Mouse (Mus musculus) C2C12 (cell line): ENCODE measurements at regions not wholly inside any gene's neighbourhood (a gene's known extent, or its start where the extent isn't known, plus 50 kb on each side); places are given as distances from the start of the nearest gene placed in this dataset.

Experiments used
- H3K27me3 ChIP-seq: one replicate; pipeline ENCODE4 v1.6.1; 2011; ENCODE audit not compliant: control insufficient read depth, insufficient read depth, insufficient read length
- H3K36me3 ChIP-seq: one replicate; pipeline ENCODE4 v1.6.1; 2011; ENCODE audit not compliant: control insufficient read depth, insufficient read depth
- H3K4me3 ChIP-seq: one replicate; pipeline ENCODE4 v1.5.1; 2011; ENCODE audit warnings: mild to moderate bottlenecking, control low read depth; ENCODE audit not compliant: poor library complexity, insufficient read depth, severe bottlenecking
- H3K79me2 ChIP-seq: one replicate; pipeline ENCODE4 v1.6.1; 2011; ENCODE audit not compliant: control insufficient read depth, insufficient read depth
- H3K79me3 ChIP-seq: one replicate; pipeline ENCODE4 v1.6.1; 2011; ENCODE audit warnings: low read depth, control low read depth
- H3ac ChIP-seq: one replicate; pipeline ENCODE3; 2011; ENCODE audit warnings: low read depth; ENCODE audit not compliant: control insufficient read depth, insufficient read length
- CEBPB ChIP-seq: IDR thresholded peaks from one replicate; pipeline ENCODE4 v1.6.1; 2011; ENCODE audit warnings: low read depth, mild to moderate bottlenecking, control low read depth, moderate library complexity
- CTCF ChIP-seq: IDR thresholded peaks from one replicate; pipeline ENCODE4 v1.5.1; 2011; ENCODE audit not compliant: control insufficient read depth, insufficient read depth, insufficient read length
- FOSL1 ChIP-seq: IDR thresholded peaks from one replicate; pipeline ENCODE4 v1.8.0; 2011; ENCODE audit warnings: mild to moderate bottlenecking, low read length; ENCODE audit not compliant: poor library complexity, insufficient read depth, severe bottlenecking
- MAX ChIP-seq: IDR thresholded peaks from one replicate; pipeline ENCODE4 v1.6.1; 2011; ENCODE audit warnings: mild to moderate bottlenecking, control low read depth
- MYOD1 ChIP-seq: IDR thresholded peaks from one replicate; pipeline ENCODE4 v1.6.1; 2011; ENCODE audit warnings: low read depth; ENCODE audit not compliant: control insufficient read depth, insufficient read length
- MYOG ChIP-seq: IDR thresholded peaks from one replicate; pipeline ENCODE4 v1.6.1; 2011; ENCODE audit not compliant: control insufficient read depth, insufficient read length; ENCODE audit errors: extremely low read depth
- USF1 ChIP-seq: IDR thresholded peaks from one replicate; pipeline ENCODE4 v1.6.1; 2011; ENCODE audit warnings: low read depth, mild to moderate bottlenecking, control low read depth, moderate library complexity

GRCm38 (mm10) chr15:37166744-37167143 is 159.2 kb upstream of the Zfp706 start:
- Histone ChIP-seq H3K79me2 (no peaks in the 10 kb centered on the region), H3K79me3 (no peaks in the 10 kb centered on the region), H3K27me3 (peaks cover 9% of the 10 kb centered on the region), H3K4me3 (no peak overlapping the region), H3K36me3 (no peaks in the 10 kb centered on the region), H3ac (no peak overlapping the region)
- TF ChIP-seq MYOG, result no peak
- TF ChIP-seq MAX, result no peak
- no peak for TF ChIP-seq CEBPB

- no peaks in the 10 kb centered on the region for H3K79me2 ChIP-seq
- no peaks in the 10 kb centered on the region for H3K79me3 ChIP-seq
- no peak overlapping the region for H3ac ChIP-seq
- no peak overlapping the region for H3K4me3 ChIP-seq
- H3K27me3 ChIP-seq, result peaks cover 9% of the 10 kb centered on the region
- no peaks in the 10 kb centered on the region for H3K36me3 ChIP-seq
- TF ChIP-seq FOSL1, result no peak
- no peak for TF ChIP-seq USF1
- TF ChIP-seq CTCF, result no peak
- no peak for TF ChIP-seq MYOG
Measured at GRCm38 (mm10) chr15:37165887-37166507, 158.4 kb upstream of the Zfp706 start.

- Histone ChIP-seq H3K36me3 (no peaks in the 10 kb centered on the region), H3K4me3 (no peak overlapping the region), H3K79me2 (no peaks in the 10 kb centered on the region), H3ac (no peak overlapping the region), H3K27me3 (peaks cover 9% of the 10 kb centered on the region), H3K79me3 (no peaks in the 10 kb centered on the region)
- TF ChIP-seq USF1, result no peak
- TF ChIP-seq MAX, result no peak
- TF ChIP-seq FOSL1, result no peak
- no peak for TF ChIP-seq CTCF
- TF ChIP-seq MYOD1, result no peak
- no peak for TF ChIP-seq MYOG
- TF ChIP-seq CEBPB, result no peak
Measured at GRCm38 (mm10) chr15:37165216-37165615, 157.6 kb upstream of the Zfp706 start.

- no peaks in the 10 kb centered on the region for H3K79me3 ChIP-seq
- H3K36me3 ChIP-seq, result no peaks in the 10 kb centered on the region
- TF ChIP-seq CTCF, result no peak
- no peak for TF ChIP-seq FOSL1
- TF ChIP-seq MYOG, result no peak
- TF ChIP-seq USF1, result no peak
- no peak for TF ChIP-seq MYOD1
- peaks cover 16% of the 10 kb centered on the region for H3K27me3 ChIP-seq
- no peak overlapping the region for H3ac ChIP-seq
- no peaks in the 10 kb centered on the region for H3K79me2 ChIP-seq
- H3K4me3 ChIP-seq, result no peak overlapping the region
Measured at GRCm38 (mm10) chr15:37164191-37165135, 156.9 kb upstream of the Zfp706 start.

- Histone ChIP-seq H3K27me3 (peaks cover 24% of the 10 kb centered on the region), H3K36me3 (no peaks in the 10 kb centered on the region), H3ac (no peak overlapping the region), H3K79me2 (no peaks in the 10 kb centered on the region), H3K79me3 (no peaks in the 10 kb centered on the region), H3K4me3 (no peak overlapping the region)
- no peak for TF ChIP-seq MYOG
- no peak for TF ChIP-seq MAX
- no peak for TF ChIP-seq MYOD1
Measured at GRCm38 (mm10) chr15:37159956-37160355, 152.4 kb upstream of the Zfp706 start.

- Histone ChIP-seq H3K4me3 (no peak overlapping the region), H3K79me2 (no peaks in the 10 kb centered on the region), H3K36me3 (no peaks in the 10 kb centered on the region), H3ac (no peak overlapping the region), H3K79me3 (no peaks in the 10 kb centered on the region), H3K27me3 (peaks cover 21% of the 10 kb centered on the region)
- TF ChIP-seq MAX, result no peak
- TF ChIP-seq CTCF, result no peak
- no peak for TF ChIP-seq CEBPB
- no peak for TF ChIP-seq FOSL1
- no peak for TF ChIP-seq MYOD1
- no peak for TF ChIP-seq USF1
- TF ChIP-seq MYOG, result no peak
Measured at GRCm38 (mm10) chr15:37159349-37159748, 151.8 kb upstream of the Zfp706 start.
